Mouse (Mus musculus) left cerebral cortex, adult 18-20 months (tissue): ENCODE measurements at regions not wholly inside any gene's neighbourhood (a gene's known extent, or its start where the extent isn't known, plus 50 kb on each side); places are given as distances from the start of the nearest gene placed in this dataset.

Experiments
- DNase-seq, 2 experiments: peaks; one replicate each; pipeline ENCODE4 v3.0.0; 2021 to 2022; ENCODE audit warnings: low spot score in 2 of 2, mixed read lengths in 1 of 2

- DNase-seq = no peak
These were observed 319.2 kb downstream of the Wdr11 start for GRCm38 (mm10) chr7:129910826-129911225.

DNA sequence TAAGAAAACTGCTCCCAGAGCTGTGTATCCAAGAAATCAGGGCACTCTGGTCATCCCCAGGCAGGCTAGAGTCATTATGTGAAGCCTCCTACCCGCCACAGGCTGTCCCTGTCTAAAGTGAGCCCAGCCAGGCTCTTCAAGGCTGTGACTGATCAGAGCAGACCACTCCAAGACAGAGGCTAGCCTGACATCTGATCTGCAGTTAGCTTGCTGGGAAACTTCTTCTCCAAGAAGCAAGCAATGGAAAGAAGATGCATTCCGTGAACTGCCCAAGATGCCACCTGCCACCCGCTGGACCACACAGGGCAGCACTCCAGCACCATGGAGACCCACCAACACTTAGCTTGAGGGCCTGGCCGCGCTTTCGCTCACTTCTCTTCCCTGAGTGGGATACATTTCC, 323.2 kb downstream of the Wdr11 start:
- no peak for DNase-seq

DNA sequence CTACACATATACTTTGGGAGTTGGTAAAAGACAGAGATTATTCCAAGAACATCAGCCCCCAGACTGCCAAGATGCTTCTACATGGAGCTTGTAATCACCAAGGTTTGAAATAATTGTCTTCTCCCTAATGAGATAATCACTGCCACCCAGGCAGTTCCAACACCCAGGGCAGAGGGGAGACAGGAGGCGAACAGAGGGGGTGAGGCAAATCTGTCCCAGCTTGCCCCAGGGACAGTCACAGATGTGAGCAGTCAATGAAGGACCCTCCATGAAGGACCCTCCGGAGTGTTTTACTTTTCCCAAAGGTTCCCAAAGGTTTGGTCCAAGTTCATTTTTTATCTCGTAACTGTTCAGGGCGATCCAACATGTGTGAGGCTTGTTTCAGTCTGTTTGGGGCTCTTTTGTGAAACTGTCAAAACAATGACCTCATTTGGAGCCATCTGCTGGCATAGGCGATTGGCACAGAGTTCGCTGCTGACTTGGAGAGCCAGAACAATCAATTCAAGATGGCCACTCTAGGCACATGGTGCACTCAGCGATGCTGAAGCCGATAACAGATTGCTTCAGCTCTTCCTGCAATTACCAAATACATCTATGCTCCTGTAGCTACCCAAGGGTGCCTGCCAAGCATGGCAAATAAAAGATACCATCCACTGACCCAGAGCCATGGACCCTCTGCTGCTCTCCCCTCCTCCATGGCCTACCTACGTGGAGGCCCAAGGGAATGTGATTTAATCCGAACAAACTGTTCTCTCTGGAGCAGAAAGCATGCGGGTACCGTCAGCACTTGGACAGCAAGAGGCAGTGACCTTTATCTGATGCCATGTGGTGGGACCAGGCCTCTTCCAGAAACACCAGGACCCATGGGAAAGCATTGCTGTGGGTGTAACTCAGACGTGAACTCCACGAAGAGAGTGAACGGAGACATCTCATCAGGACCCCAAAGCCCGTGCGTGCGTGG, 326.9 kb downstream of the Wdr11 start:
- peak; percentile 5 to 6 for DNase-seq

DNA sequence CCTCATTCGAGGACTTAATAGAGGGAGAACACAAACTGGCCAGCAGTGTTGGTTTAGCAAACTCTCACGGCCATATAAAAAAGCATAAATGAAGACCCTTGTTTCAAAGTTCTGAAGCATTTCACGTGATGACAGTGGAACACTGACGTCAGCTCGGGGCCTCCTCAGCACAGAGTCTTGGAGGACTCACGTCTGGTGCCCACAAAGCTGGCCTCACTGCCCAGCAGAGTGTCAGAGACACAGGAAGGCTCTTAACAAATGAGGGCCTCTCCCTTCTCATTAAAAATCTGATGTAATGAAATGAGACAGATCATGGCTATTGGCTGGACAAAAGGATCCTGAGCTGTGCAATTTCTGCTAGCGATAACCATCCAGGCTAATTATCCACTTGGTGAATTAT, 330.6 kb downstream of the Wdr11 start:
- no peak for DNase-seq

GRCm38 (mm10) chr7:129936731-129937130, 345.1 kb downstream of the Wdr11 start:
- DNase-seq = no peak

DNA sequence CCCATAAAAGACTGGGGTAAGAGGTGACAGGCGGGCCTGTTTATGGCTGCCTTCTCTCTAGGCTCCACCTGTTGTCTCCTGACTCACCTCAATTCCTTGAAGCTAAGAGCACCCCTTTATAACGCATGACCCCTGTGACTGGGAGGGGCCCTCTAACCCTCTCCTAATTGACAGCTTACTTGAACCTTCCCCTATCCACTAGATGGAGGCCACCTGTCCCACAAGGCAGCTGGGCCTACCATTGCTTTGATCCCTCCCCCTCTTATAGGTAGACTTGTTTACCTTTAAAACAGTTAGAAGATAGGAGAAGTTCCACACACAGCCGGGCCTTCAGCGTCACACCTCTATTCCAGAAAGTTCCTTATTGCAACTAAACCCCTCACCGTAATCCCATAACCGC, 346.1 kb downstream of the Wdr11 start:
- no peak for DNase-seq

DNA sequence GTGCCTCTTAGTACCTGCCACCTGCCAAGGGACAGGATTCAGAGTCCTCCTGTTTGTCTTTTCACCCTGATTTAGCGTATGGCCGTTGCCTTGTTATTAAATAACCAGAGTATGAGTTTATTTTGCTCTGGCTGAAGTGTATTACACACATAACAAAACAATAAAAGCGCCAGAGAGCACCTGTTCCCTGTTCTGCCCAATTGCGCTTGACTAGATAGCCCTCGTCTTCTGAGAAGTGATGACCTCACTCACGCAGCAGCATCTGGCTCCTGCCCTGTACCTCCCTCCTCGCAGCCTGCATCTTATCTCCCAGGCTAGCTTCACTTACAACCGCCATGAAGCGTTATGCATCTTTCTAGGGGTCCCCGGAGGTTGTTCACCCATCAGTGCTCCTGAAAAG, 346.5 kb downstream of the Wdr11 start:
- no peak for DNase-seq

DNA sequence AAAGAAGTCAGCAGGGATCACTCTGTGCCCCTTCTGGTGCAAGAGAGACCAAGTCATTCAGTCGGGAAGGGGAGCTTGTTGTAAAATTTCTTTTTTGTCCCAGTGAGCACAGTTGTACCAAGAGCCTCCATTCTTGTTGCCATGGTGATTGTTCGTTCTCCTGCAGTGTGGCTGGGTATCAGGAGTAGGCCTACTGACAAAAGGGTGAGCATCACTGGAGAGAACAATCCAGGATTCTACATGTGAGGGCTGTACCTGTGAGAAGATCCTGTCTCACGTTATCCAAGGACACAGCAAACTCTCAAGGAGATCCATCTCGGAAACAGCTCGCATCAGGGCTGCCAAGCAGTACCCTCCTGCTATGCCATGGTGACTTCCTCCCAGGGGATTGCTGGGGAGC, 347.6 kb downstream of the Wdr11 start:
- DNase-seq = no peak

DNA sequence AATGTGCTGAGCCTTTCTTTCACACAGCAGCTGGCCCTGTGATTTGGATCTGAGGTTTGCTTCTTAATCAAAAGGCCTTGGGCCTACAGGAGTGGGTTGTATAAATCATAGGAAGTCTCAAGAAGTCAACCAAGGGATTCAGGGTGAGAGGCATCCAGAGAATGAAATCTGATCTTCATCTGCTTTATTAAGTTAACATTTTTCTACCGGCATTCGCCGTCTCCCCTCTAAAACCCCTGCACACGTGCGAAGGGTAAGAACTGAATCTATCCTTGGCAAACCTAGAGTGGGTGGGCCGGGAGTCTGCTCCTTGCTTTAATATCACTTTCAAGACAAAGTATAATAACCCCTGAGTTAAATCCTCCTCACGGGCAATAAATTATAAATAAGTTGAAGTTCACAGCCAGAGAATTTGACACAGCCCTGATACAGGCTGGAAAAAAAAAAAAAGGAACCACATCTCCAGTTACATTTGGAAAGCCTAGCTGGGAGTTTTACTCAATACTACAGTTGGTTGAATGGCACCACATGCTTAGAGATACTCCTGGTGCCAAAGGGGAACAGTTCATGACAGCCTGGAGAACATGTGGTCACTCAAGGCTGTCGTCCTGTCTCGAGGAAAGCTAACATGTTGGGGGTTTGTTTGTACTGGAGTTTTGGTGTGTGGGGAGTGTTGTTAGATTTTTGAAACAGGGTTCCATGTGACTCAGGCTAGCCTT, 349.8 kb downstream of the Wdr11 start:
- no peak for DNase-seq

GRCm38 (mm10) chr7:129948613-129949110, 357.0 kb downstream of the Wdr11 start:
- no peak for DNase-seq

DNA sequence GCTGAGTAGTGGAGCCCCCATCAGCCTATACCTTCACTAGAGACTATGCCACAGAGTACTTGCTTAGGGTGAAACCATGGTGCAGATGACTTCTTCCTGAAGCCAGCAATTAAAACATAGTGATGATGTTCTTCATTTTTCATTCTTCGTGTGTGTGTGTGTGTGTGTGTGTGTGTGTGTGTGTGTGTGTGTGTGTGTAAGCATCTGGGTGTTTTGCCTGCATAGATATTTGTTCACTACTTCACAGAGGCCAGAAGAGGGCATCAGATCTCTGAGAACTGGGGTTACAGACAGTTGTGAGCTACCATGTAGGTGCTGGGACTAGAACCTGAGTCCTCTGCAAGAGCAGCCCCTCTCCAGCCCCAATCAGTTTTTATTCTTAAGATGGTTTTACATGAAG, 358.8 kb downstream of the Wdr11 start:
- DNase-seq = no peak

DNA sequence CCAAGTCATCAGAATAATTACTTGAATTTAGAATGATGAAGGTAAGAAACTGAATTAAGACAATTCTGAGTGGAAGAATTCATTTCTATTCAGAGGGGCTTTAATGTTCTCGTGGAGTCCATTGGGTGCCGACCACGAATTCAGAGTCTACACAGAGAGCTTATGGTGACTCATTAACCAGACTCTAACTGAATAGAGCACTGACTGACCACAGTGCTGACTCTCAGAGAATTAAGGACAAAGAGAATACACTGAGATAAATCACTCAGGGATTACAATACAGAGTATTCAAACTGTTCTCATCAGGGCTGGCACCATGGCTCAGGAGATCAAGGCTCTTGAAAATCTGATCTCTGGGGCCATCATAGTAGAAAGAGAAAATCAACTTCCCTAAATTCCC, 366.7 kb downstream of the Wdr11 start:
- no peak for DNase-seq

- no peak for DNase-seq
These were observed 370.9 kb downstream of the Wdr11 start for GRCm38 (mm10) chr7:129962575-129962974.

DNA sequence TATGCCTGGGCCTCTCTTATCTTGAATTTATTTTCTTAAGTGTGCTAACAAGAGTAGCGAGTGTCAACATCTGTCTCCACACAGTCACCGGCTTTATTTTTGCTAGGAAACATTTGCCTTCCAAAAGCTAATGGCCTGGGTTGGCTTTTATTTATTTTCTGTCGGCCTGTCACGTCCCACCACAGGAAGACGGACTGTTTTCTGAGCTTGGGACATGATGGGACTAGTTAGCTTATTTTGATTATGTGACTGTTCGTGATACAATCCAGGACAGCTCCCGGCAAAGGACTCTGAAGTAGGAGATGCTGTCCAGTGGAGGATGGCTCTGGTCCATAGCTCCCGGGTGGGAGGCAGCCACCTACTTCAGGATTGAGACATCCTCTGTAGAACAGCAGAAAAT, 372.5 kb downstream of the Wdr11 start:
- no peak for DNase-seq

DNA sequence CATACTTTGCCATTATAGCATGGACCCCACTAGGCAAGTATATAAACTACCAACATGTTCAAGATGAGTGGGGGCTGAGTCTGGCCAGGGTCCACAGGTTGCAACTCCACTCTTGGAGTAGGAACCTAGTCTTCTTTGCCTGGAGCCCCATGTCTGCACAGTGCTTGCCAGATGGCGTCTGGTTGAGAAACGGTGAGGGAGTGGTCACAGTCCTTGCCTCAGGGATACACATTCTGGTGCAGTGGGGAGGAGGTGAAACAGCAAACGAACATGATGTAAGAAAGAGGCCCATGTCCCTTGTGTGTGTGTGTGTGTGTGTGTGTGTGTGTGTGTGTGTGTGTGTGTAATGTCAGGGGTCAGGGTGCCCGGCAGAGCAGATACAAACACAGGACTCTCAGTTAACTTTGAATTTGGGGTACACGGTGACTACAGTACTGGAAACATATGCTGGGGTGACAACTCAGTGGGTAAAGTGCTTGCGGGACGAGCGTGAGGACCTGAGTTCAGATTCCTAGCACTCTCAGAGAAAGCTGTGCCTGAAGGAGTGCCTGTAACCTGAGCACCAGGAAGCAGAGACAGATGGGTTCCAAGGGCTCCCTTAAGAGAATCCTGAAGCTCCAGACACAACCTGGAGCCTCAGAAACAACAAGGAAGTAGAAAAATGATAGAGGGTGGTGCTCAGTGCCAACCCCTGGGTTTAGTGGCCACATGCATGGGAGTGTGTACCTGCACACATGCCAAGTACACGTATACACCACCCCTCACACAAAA, 373.8 kb downstream of the Wdr11 start:
- no peak for DNase-seq

DNA sequence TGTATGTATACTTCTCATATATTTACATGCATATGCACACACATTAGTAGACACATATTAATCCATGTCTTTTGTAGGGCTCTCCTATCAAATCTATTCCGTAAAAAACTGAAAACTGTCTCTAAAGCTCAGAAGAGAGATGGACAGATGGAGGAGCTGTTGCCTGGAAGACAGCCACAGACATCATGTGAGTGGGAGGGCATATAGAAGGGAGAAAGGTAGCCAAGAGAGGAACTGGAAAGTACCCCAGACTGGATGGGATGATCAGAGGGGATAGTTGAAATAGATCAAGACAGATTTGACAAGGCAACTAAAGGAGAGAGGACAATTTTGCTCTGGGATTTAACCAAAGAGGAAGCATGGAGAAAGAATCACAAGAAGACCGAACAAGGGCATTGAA, 375.1 kb downstream of the Wdr11 start:
- peak; percentile 12 to 15 for DNase-seq

DNA sequence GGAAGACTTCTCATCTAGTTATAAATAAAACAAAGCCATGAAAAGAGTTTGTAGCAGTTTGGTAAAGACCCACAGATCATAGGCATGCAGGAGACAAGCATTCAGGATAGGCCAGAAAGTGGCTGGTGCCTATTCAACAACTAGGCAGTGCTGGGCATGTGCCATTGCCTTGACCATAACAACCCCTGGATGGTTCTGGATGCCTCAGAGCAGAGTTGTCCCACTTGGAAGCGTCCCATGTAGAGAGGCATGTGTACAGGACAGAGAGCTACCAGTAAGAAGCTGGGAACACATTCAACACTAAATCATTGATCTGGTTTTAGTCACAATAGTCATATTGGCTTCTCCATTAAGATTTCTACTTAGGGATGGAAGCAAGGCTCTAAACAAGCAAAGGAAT, 378.5 kb downstream of the Wdr11 start:
- no peak for DNase-seq

DNA sequence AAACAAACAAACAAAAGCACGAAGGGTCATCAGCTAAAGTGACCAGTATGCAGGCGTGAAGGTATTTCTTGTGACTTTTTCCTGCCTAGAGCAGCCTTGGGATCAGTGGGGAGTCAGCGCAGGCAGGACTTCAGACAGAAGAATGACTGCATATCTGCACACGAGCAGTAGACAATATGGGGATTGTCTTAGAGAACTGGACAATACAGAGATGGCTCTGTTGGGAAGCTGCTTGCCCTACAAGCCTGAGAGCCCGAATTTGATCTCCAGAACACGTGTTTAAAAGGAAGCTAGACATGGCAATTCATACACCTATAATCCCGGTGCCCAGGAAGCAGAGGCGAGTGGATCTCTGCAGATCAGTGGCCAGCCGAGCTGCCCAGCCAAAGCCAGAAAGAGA, 382.5 kb downstream of the Wdr11 start:
- DNase-seq = no peak

DNA sequence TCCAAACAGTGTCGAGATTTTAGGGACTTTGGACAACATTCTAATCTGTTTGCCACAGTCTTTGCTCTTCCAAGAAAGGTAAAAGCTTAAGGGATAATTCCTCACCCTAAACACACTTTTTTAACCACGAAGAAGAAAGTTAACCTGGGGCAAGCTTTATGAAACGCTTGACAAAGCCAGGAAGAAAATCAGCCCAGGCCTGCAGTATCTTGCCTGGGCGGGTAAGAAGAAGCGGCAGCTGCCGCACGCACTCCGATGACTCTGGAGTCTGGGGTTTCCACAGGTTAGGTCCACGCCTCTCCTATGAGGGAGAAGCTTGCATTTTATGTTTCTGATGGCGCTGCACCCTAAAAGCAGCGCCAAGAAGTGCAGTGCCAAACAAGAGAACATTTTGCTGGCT, 383.2 kb downstream of the Wdr11 start:
- DNase-seq = no peak

GRCm38 (mm10) chr7:129975781-129976514, 384.3 kb downstream of the Wdr11 start:
- peak in 1 of 2 experiments; percentile 8 for DNase-seq

GRCm38 (mm10) chr7:129978576-129978975, 386.9 kb downstream of the Wdr11 start:
- DNase-seq = no peak
